Mouse (Mus musculus) MN1 (cell line): Measurements from ENCODE around the gene Eif2ak2.

Experiments used
- DNase-seq: peaks from one replicate; pipeline ENCODE4 v3.0.0-alpha.2; 2016; ENCODE audit warnings: low spot score

Eif2ak2 gene

GRCm38 (mm10) chr17:78834856-78835835, 47.2 kb downstream of the Eif2ak2 start, which contains the start of the genes Heatr5b and Gpatch11:
TSS of gene Heatr5b (minus strand) at chr17:78835364.
TSS of gene Gpatch11 (plus strand) at chr17:78835567.
- peak; percentile 99 for DNase-seq

- no peak for DNase-seq
These were observed 58.0 kb downstream of the Eif2ak2 start for GRCm38 (mm10) chr17:78824346-78824745.

GRCm38 (mm10) chr17:78809582-78809981, 72.8 kb downstream of the Eif2ak2 start:
- DNase-seq: no peak

DNA sequence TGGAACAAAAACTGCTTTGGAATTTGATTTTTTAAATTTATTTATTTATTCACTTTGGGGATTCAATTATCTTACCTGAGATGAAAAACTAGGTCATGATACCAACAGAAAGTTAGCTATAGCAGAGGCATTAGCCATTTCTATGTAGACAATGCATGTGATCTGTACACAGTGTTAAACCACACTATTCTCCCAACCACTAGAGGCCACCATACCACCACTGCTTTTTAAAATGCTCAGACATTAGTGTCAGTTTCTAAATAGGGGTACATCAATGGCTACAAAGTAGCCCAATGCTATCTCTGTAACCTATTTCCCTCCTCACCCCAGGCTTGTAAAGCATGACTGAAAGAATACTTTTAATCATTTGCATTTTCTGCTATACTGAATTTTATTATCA, 73.4 kb downstream of the Eif2ak2 start:
- peak; percentile 19 for DNase-seq
